ENCODE assay signal across 29 mouse cellular contexts in the genomic region with DNA sequence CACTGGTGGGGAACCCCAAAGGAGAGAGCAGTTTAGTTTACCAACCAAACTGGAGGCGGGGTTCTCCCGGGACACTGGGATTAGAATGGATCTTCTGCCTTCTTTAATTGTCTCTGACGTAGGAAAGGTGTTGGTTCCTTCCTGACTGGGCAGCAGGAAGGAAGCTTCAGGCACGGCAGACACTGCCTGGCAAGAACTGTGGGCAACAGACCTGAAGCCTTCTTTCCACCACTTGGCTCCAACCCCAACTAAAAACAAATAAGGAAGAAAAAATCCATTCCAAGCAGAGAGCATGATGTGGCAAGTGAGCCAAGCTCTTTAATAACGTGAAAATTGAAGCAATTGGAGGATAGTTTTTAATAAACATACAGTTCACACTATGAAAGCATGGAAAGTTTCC.
DNase-seq lines count a peak whose midpoint lies in the region; ATAC-seq and TF ChIP-seq lines count a peak whose summit lies in the region.
"Had no signal": no experiment of that assay in that cellular context is flagged by ENCODE, and none has a peak within 500 bp of the region (broad histone marks: within the 10 kb centered on the region; RNA-seq: fewer than 3 reads in every experiment).

No protein-coding gene starts in this region.

- no peak for ATAC-seq in kidney, embryonic 16.5 days (ENCODE audit: low FRiP score, low TSS enrichment)
- ATAC-seq: forebrain, embryonic 15.5 days; inflammation-experienced regulatory T-cells, adult 6 months; midbrain, embryonic 15.5 days had no signal

- TF ChIP-seq CTCF in liver, adult 2 months (IDR thresholded peaks at IDR 0.05; ENCODE audit: low read depth, low read length): no peak

- H3K79me2 ChIP-seq in liver, adult 2 months (ENCODE audit: control insufficient read depth, insufficient read depth, low read length): no peaks in the 10 kb centered on the region

- H3K4me1 ChIP-seq in kidney, embryonic 16.5 days (ENCODE audit: insufficient read depth, low read length): no peaks in the 10 kb centered on the region
- H3K4me1 ChIP-seq in liver, adult 2 months (ENCODE audit: control insufficient read depth, insufficient read depth, low read length): peaks cover 4% of the 10 kb centered on the region
- H3K4me1 ChIP-seq in embryonic facial prominence, embryonic 10.5 days: peaks cover 30% of the 10 kb centered on the region
- H3K4me1 ChIP-seq: heart, embryonic 13.5 days; hindbrain, embryonic 10.5 days; hindbrain, embryonic 15.5 days; midbrain, embryonic 15.5 days; neural tube, embryonic 15.5 days had no signal

- no peaks in the 10 kb centered on the region for H3K36me3 ChIP-seq in kidney, embryonic 16.5 days (ENCODE audit: insufficient read depth, low read length)
- H3K36me3 ChIP-seq in liver, adult 2 months (ENCODE audit: control insufficient read depth, insufficient read depth, low read length): no peaks in the 10 kb centered on the region
- H3K36me3 ChIP-seq in embryonic facial prominence, embryonic 10.5 days (replicated peaks): no peaks in the 10 kb centered on the region
- H3K36me3 ChIP-seq: forebrain, embryonic 10.5 days; forebrain, embryonic 15.5 days; heart, embryonic 13.5 days; hindbrain, embryonic 10.5 days; hindbrain, embryonic 15.5 days; midbrain, embryonic 10.5 days; midbrain, embryonic 15.5 days; neural tube, embryonic 15.5 days had no signal

- no peaks in the 10 kb centered on the region for H3K9me3 ChIP-seq in kidney, embryonic 16.5 days (ENCODE audit: low read length)
- no peaks in the 10 kb centered on the region for H3K9me3 ChIP-seq in embryonic facial prominence, embryonic 10.5 days
- H3K9me3 ChIP-seq: forebrain, embryonic 10.5 days; forebrain, embryonic 15.5 days; heart, embryonic 13.5 days; hindbrain, embryonic 10.5 days; hindbrain, embryonic 15.5 days; midbrain, embryonic 10.5 days; midbrain, embryonic 15.5 days; neural tube, embryonic 15.5 days had no signal

- no peak overlapping the region for H3K4me3 ChIP-seq in kidney, embryonic 16.5 days (ENCODE audit: low read length)
- no peak overlapping the region for H3K4me3 ChIP-seq in liver, adult 2 months (ENCODE audit: insufficient read depth, low read depth, low read length)
- H3K4me3 ChIP-seq in embryonic facial prominence, embryonic 10.5 days: no peak overlapping the region
- H3K4me3 ChIP-seq: forebrain, embryonic 10.5 days; forebrain, embryonic 15.5 days; heart, embryonic 13.5 days; hindbrain, embryonic 10.5 days; hindbrain, embryonic 15.5 days; midbrain, embryonic 10.5 days; midbrain, embryonic 15.5 days; neural tube, embryonic 15.5 days had no signal

- 71% methylated on average over 5 of the region's 5 CpGs for WGBS in kidney, embryonic 16.5 days
- WGBS in liver, adult 2 months: 8% methylated on average over 5 of the region's 5 CpGs
- 78% methylated on average over 5 of the region's 5 CpGs for WGBS in embryonic facial prominence, embryonic 10.5 days

- peak; percentile 8 for DNase-seq in kidney, adult 18-20 months
- DNase-seq in liver, adult 2 months (ENCODE audit: extremely low read depth, low read depth, low spot score): peak; percentile 61
- DNase-seq in liver: no peak
- no peak for DNase-seq in embryonic facial prominence, embryonic 10.5 days (ENCODE audit: low spot score)
- DNase-seq in lung, postnatal 25 days (ENCODE audit: low spot score): peak; percentile 19
- no peak for DNase-seq in right cerebral cortex, postnatal 4 days
- DNase-seq in right cerebral cortex, postnatal 10 days (ENCODE audit: low spot score in 2 of 2): no peak
- DNase-seq: adrenal gland, adult 2 months; cerebellum, adult 18-20 months; cerebellum, postnatal 25 days; gastrocnemius, postnatal 25 days; heart, postnatal 10 days; lung, embryonic 14.5 days; right cerebral cortex, postnatal 25 days; spleen, adult 18-20 months; thymus, adult 18-20 months; thymus, postnatal 4 days had no signal

- H3K27me3 ChIP-seq in kidney, embryonic 16.5 days (ENCODE audit: insufficient read depth, low read length): no peaks in the 10 kb centered on the region
- no peaks in the 10 kb centered on the region for H3K27me3 ChIP-seq in liver, adult 2 months (ENCODE audit: control insufficient read depth, insufficient read depth, low read length)
- 0 out of 2 replicates have a peak, but pooled peaks cover 4% of the 10 kb centered on the region for H3K27me3 ChIP-seq in embryonic facial prominence, embryonic 10.5 days (replicated peaks; ENCODE audit: low read depth, poor library complexity, severe bottlenecking)
- H3K27me3 ChIP-seq: forebrain, embryonic 15.5 days; hindbrain, embryonic 15.5 days; midbrain, embryonic 15.5 days; neural tube, embryonic 15.5 days had no signal

- H3K27ac ChIP-seq in kidney, embryonic 16.5 days (ENCODE audit: low read length): no peak overlapping the region
- no peak overlapping the region for H3K27ac ChIP-seq in liver, adult 2 months (replicated peaks; ENCODE audit: insufficient read depth, low read depth, low read length)
- H3K27ac ChIP-seq in embryonic facial prominence, embryonic 10.5 days (replicated peaks): peak overlapping the region; percentile 63; the same call in 1 of the 2 replicates
- H3K27ac ChIP-seq: forebrain, embryonic 10.5 days; forebrain, embryonic 15.5 days; heart, embryonic 13.5 days; hindbrain, embryonic 10.5 days; hindbrain, embryonic 15.5 days; kidney, postnatal 0 days; liver, embryonic 14.5 days; midbrain, embryonic 10.5 days; midbrain, embryonic 15.5 days; neural tube, embryonic 15.5 days had no signal

- TF ChIP-seq POLR2A in liver, adult 2 months (IDR thresholded peaks at IDR 0.05; ENCODE audit: extremely low read depth, insufficient read depth, low read length): no peak

- no peak overlapping the region for H3K9ac ChIP-seq in kidney, embryonic 16.5 days (replicated peaks; ENCODE audit: low read length)
- no peak overlapping the region for H3K9ac ChIP-seq in liver, adult 2 months (ENCODE audit: low read depth, low read length)
- H3K9ac ChIP-seq: forebrain, embryonic 15.5 days; heart, embryonic 13.5 days; hindbrain, embryonic 15.5 days; liver, embryonic 14.5 days; lung, embryonic 14.5 days; midbrain, embryonic 15.5 days; neural tube, embryonic 15.5 days had no signal

- no peak overlapping the region for H3K4me2 ChIP-seq in kidney, embryonic 16.5 days (replicated peaks; ENCODE audit: low read depth, low read length)
- H3K4me2 ChIP-seq: forebrain, embryonic 15.5 days; heart, embryonic 13.5 days; hindbrain, embryonic 15.5 days; lung, embryonic 14.5 days; midbrain, embryonic 15.5 days; neural tube, embryonic 15.5 days had no signal

Comparison
In these comparisons a context has a peak if more than half of its experiments do, and no peak if none do; other contexts are left out.
1. DNase-seq: peak in kidney, adult 18-20 months (single experiment), liver, adult 2 months (single experiment) and lung, postnatal 25 days (single experiment); none in liver (single experiment), embryonic facial prominence, embryonic 10.5 days (single experiment), right cerebral cortex, postnatal 4 days (single experiment) and right cerebral cortex, postnatal 10 days (0 of 2).